ENCODE assay signal across 8 mouse cellular contexts in genomic region chr3:133543101-133544020, GRCm38 (mm10). TPM values are rescaled to one million over a fixed set of nuclear protein-coding genes. Genes with fewer than 3 reads are reported as not detected.
DNase-seq lines count a peak whose midpoint lies in the region; ATAC-seq and TF ChIP-seq lines count a peak whose summit lies in the region.

No protein-coding gene starts in this region.

- H3K4me3 ChIP-seq in E14TG2a.4 (replicated peaks; ENCODE audit: low read length), result peak overlapping the region; percentile 94
- peak overlapping the region; percentile 73 for H3K4me3 ChIP-seq in embryonic facial prominence, embryonic 11.5 days (ENCODE audit: low read depth, low read length)

- no peaks in the 10 kb centered on the region for H3K27me3 ChIP-seq in E14TG2a.4 (ENCODE audit: insufficient read depth, low read length)
- H3K27me3 ChIP-seq in embryonic facial prominence, embryonic 11.5 days (ENCODE audit: control insufficient read depth, insufficient read depth, low read length), result no peaks in the 10 kb centered on the region

- H3K36me3 ChIP-seq in E14TG2a.4 (ENCODE audit: insufficient read depth, low read length), result no peaks in the 10 kb centered on the region
- H3K36me3 ChIP-seq in embryonic facial prominence, embryonic 11.5 days (replicated peaks; ENCODE audit: control insufficient read depth, insufficient read depth, low read depth, low read length), result no peaks in the 10 kb centered on the region

- H3K4me1 ChIP-seq in E14TG2a.4 (replicated peaks; ENCODE audit: low read depth, low read length), result peaks cover 45% of the 10 kb centered on the region
- H3K4me1 ChIP-seq in embryonic facial prominence, embryonic 11.5 days (ENCODE audit: control insufficient read depth, insufficient read depth, low read length), result no peaks in the 10 kb centered on the region

- WGBS in embryonic facial prominence, embryonic 11.5 days, result under 1% methylated on average over 21 of the region's 21 CpGs

- H3K9ac ChIP-seq in embryonic facial prominence, embryonic 11.5 days (replicated peaks; ENCODE audit: low read length), result peak overlapping the region; percentile 88

- peak; percentile 43 for DNase-seq in adrenal gland, adult 8-10 months
- DNase-seq in embryonic facial prominence, embryonic 11.5 days (ENCODE audit: low spot score), result peak; percentile 79
- DNase-seq in heart, postnatal 4 days, result peak; percentile 61
- peak; percentile 29 to 47 for DNase-seq in layer of hippocampus, postnatal 14 days (ENCODE audit: low spot score in 2 of 2)
- DNase-seq in lung, postnatal 14 days, result peak; percentile 35
- peak; percentile 6 for DNase-seq in retina, postnatal 7 days (ENCODE audit: low read depth, low spot score)

- TF ChIP-seq CTCF in E14TG2a.4 (conservative IDR thresholded peaks at IDR 0.05; ENCODE audit: low read length), result no peak

- H3K4me2 ChIP-seq in embryonic facial prominence, embryonic 11.5 days (ENCODE audit: low read depth, low read length), result peak overlapping the region; percentile 55

- no peak; the same call in 1 of the 2 replicates for ATAC-seq in embryonic facial prominence, embryonic 11.5 days (replicated peaks; ENCODE audit: insufficient number of reproducible peaks, low FRiP score, low TSS enrichment, low read depth)
- no peak for ATAC-seq in activated CD4-positive, CD25-positive, alpha-beta regulatory T cell, adult 4 months

- H3K27ac ChIP-seq in embryonic facial prominence, embryonic 11.5 days (replicated peaks; ENCODE audit: low read depth, low read length), result peak overlapping the region; percentile 76

- H3K9me3 ChIP-seq in E14TG2a.4 (ENCODE audit: low read length), result no peaks in the 10 kb centered on the region
- no peaks in the 10 kb centered on the region for H3K9me3 ChIP-seq in embryonic facial prominence, embryonic 11.5 days (replicated peaks; ENCODE audit: control insufficient read depth, low read length)

RNA-seq across cellular contexts. Expression of gene Tet2, which starts 1.6 kb away (rescaled TPM):
- 10 to 100 TPM; 27.6 to 77.3 (median 50.2) TPM for total RNA-seq in adrenal gland, adult 8-10 months (2022)
- 11.6 and 13.5 TPM in 2 replicates for polyA plus RNA-seq in embryonic facial prominence, embryonic 11.5 days (2014; fragmentation: Nextera tagmentation; extraction: Ambion mirVana)
- 10 to 100 TPM; 41.7 to 48.3 TPM for total RNA-seq in heart, postnatal 4 days (2021)
- 10 to 100 TPM; 49.2 to 49.7 TPM for total RNA-seq in layer of hippocampus, postnatal 14 days (2021)
- polyA plus RNA-seq in activated CD4-positive, CD25-positive, alpha-beta regulatory T cell, adult 4 months (2017; shearing (Covaris generic)), result 10 to 100 TPM; 36.7 to 44.6 TPM

Comparison
In these comparisons a context has a peak if more than half of its experiments do, and no peak if none do; other contexts are left out.
1. DNase-seq: peak in every context shown above with its lines; median percentile 79 in embryonic facial prominence, embryonic 11.5 days; 61 in heart, postnatal 4 days; 43 in adrenal gland, adult 8-10 months; 38 in layer of hippocampus, postnatal 14 days; 35 in lung, postnatal 14 days; 6 in retina, postnatal 7 days.